Mouse (Mus musculus): ENCODE measurements around the gene Nupl2. TPM values are rescaled to one million over a fixed set of nuclear protein-coding genes. Genes with fewer than 3 reads are reported as not detected.

Nupl2 gene
- total and polyA plus RNA-seq, 3 experiments, result 12.0 to 33.9 (median 28.9) TPM

DNA sequence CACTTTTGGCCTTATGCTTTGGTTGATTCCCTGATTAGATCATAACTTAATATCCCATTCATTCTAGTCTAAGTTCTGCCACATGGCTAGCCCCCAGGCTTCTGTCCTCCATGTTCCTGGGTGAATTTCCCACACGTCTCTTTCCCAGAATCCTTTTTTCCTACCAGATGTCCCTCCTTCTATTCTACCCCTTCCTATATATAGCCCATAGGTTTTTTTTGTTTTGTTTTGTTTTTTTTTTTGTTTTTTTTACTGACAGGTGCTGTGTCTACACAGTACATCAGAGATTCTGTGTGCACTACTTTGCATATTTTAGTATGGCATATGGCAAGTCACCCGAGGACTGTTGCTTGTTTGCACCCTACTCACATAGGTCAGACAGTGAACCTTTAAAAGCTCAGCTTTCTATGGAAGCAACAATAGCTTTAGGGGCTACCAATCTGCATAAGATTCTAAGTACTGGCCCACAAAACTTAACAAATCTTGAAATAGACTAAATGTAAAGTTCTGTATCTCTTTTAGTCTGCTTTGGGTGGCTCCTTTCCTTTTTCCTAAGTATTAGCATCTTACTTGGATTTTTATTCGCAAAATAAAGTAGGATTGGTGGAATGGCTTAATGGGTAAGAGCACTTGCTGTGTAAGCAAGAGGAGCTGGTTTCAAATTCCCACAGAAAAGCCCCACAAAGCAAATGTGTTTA, 40.0 kb upstream of the Nupl2 start:
- Histone ChIP-seq H3K4me2 (ENCODE audit: insufficient read depth, low read depth, poor library complexity, severe bottlenecking) (no peak overlapping the region), H3K4me1 (ENCODE audit: control insufficient read depth in 1 of 2, insufficient read depth in 2 of 2) (peaks cover 0 to 17% of the 10 kb centered on the region in 2 experiments; a peak in 2 of 4 replicates), H3K27me3 (replicated peaks) (no peaks in the 10 kb centered on the region), H3K27ac (ENCODE audit: insufficient read depth, low read depth) (no peak overlapping the region), H3K9ac (ENCODE audit: insufficient read depth, low read depth) (no peak overlapping the region), H3K9me3 (replicated peaks; ENCODE audit: low read length) (peaks cover 2% of the 10 kb centered on the region), H3K36me3 (replicated peaks in 1 of 2; ENCODE audit: control insufficient read depth in 1 of 2, insufficient read depth in 1 of 2, low read length in 1 of 2) (peaks cover 0 to 43% of the 10 kb centered on the region in 2 experiments), H3K4me3 (replicated peaks in 1 of 3; ENCODE audit: low read depth in 2 of 3, low read length in 2 of 3, poor library complexity in 1 of 3) (no peak overlapping the region), H3K79me2 (replicated peaks; ENCODE audit: control insufficient read depth, extremely low read depth, insufficient read depth, poor library complexity, severe bottlenecking) (peaks cover 4% of the 10 kb centered on the region; the same call in 1 of the 2 replicates)
- no peak for DNase-seq (ENCODE audit: extremely low read depth)
- in situ Hi-C loops (cut with MboI; ENCODE audit: low pct_ligation_motif_present, low pct_unique_long_range_greater_than_20kb, low sequenced_read_pairs) (no loop called here), dilution Hi-C loops (cut with MboI; ENCODE audit: extremely low pct_ligation_motif_present, extremely low pct_unique_long_range_greater_than_20kb, low sequenced_read_pairs) (no loop called here)
- TF ChIP-seq CHD1 (IDR thresholded peaks at IDR 0.05; ENCODE audit: low read depth, low read length) (no peak), ETS1 (conservative IDR thresholded peaks at IDR 0.05; ENCODE audit: low read depth, low read length) (no peak)

DNA sequence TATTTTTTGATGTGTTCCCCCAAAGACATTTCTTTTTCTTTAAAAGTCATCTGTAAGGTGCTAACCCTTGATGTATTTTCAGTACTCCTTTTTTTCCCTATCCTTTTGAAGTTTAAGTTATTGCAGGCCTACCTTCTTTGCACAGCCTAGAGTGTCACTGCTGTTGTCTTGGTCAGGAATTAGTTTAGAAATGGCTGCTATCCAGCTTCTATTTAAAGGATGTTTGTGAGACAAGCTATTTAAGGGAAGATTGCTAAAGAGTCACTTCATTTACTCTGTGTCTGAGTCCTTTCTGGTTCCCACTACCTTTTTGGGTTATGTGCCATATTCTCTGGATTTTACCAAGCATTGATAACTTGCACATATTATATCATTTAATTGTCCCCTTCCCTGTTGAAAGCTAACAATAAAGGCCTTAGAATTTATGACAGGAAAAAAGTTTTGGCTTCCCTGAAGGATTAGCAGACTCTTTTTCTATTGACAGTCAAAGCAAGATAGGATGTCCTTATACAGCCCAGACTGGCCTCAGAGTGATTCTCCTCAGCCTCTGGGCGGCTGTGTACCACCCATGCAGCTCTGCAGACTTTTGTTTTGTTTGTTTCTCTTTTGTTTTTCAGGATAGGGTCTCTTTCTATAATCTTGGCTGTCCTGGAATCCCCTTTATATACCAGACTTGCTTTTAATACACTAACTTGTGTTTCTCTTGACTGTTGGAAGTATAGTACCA, 38.7 kb upstream of the Nupl2 start:
- no peak overlapping the region for H3K9ac ChIP-seq (ENCODE audit: insufficient read depth, low read depth)
- no peak overlapping the region for H3K27ac ChIP-seq (ENCODE audit: insufficient read depth, low read depth)
- dilution Hi-C loops (cut with MboI; ENCODE audit: extremely low pct_ligation_motif_present, extremely low pct_unique_long_range_greater_than_20kb, low sequenced_read_pairs) (no loop called here), in situ Hi-C loops (cut with MboI; ENCODE audit: low pct_ligation_motif_present, low pct_unique_long_range_greater_than_20kb, low sequenced_read_pairs) (no loop called here)
- peaks cover 4% of the 10 kb centered on the region; the same call in 1 of the 2 replicates for H3K79me2 ChIP-seq (replicated peaks; ENCODE audit: control insufficient read depth, extremely low read depth, insufficient read depth, poor library complexity, severe bottlenecking)
- H3K9me3 ChIP-seq (replicated peaks; ENCODE audit: low read length), result peaks cover 2% of the 10 kb centered on the region
- DNase-seq (ENCODE audit: extremely low read depth), result no peak
- no peak overlapping the region for H3K4me3 ChIP-seq (replicated peaks in 1 of 3; ENCODE audit: low read depth in 2 of 3, low read length in 2 of 3, poor library complexity in 1 of 3)
- no peaks in the 10 kb centered on the region for H3K27me3 ChIP-seq (replicated peaks)
- H3K36me3 ChIP-seq (replicated peaks in 1 of 2; ENCODE audit: control insufficient read depth in 1 of 2, insufficient read depth in 1 of 2, low read length in 1 of 2), result peaks cover 3 to 46% of the 10 kb centered on the region in 2 experiments
- TF ChIP-seq RAD21 (IDR thresholded peaks at IDR 0.05; ENCODE audit: low read depth, low read length) (no peak), ELF1 (IDR thresholded peaks at IDR 0.05; ENCODE audit: low read depth, low read length) (no peak)
- H3K4me1 ChIP-seq (ENCODE audit: control insufficient read depth in 1 of 2, insufficient read depth in 2 of 2), result peaks cover 0 to 17% of the 10 kb centered on the region in 2 experiments; a peak in 2 of 4 replicates
- H3K4me2 ChIP-seq (ENCODE audit: insufficient read depth, low read depth, poor library complexity, severe bottlenecking), result no peak overlapping the region

DNA sequence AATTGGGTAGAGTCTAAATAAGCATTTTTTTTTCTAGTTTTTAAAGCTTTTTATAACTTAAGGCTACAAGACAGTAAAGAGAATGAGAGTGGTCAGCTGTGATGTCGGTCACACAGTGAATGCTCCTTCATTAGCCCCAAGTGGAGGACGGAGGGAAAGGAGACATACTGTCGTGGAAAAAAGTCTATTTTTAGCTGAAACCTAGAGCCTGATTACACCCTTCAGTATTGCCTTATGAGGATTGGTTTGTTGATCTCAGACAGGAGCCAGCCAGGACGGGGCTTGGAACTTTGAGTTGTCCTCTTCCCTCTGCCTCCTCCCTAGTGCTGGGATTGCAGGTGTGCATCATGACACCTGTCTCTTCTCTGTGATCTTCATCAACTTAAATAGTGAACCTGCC, 37.8 kb upstream of the Nupl2 start:
- Histone ChIP-seq H3K4me1 (ENCODE audit: control insufficient read depth in 1 of 2, insufficient read depth in 2 of 2) (peaks cover 0 to 17% of the 10 kb centered on the region in 2 experiments; a peak in 2 of 4 replicates), H3K36me3 (replicated peaks in 1 of 2; ENCODE audit: control insufficient read depth in 1 of 2, insufficient read depth in 1 of 2, low read length in 1 of 2) (peaks cover 3 to 51% of the 10 kb centered on the region in 2 experiments), H3K27ac (ENCODE audit: insufficient read depth, low read depth) (no peak overlapping the region), H3K9me3 (replicated peaks; ENCODE audit: low read length) (peaks cover 2% of the 10 kb centered on the region), H3K4me3 (replicated peaks in 1 of 3; ENCODE audit: low read depth in 2 of 3, low read length in 2 of 3, poor library complexity in 1 of 3) (no peak overlapping the region), H3K27me3 (replicated peaks) (no peaks in the 10 kb centered on the region), H3K4me2 (ENCODE audit: insufficient read depth, low read depth, poor library complexity, severe bottlenecking) (no peak overlapping the region), H3K9ac (ENCODE audit: insufficient read depth, low read depth) (no peak overlapping the region), H3K79me2 (replicated peaks; ENCODE audit: control insufficient read depth, extremely low read depth, insufficient read depth, poor library complexity, severe bottlenecking) (peaks cover 4% of the 10 kb centered on the region; the same call in 1 of the 2 replicates)
- TF ChIP-seq GABPA (IDR thresholded peaks at IDR 0.05; ENCODE audit: insufficient replicate concordance, low read depth, low read length), result no peak
- no peak for TF ChIP-seq CHD1 (IDR thresholded peaks at IDR 0.05; ENCODE audit: low read depth, low read length)
- no peak for TF ChIP-seq EP300 (IDR thresholded peaks at IDR 0.05; ENCODE audit: low read length)
- TF ChIP-seq CTCF (conservative IDR thresholded peaks at IDR 0.05 in 1 of 2, IDR thresholded peaks at IDR 0.05 in 1 of 2; ENCODE audit: low read depth in 2 of 2, low read length in 2 of 2), result no peak
- TF ChIP-seq POLR2AphosphoS2 (IDR thresholded peaks at IDR 0.05; ENCODE audit: low read depth, low read length), result no peak
- no peak for TF ChIP-seq SMC3 (IDR thresholded peaks at IDR 0.05; ENCODE audit: low read depth, low read length)
- no peak for TF ChIP-seq RCOR1 (conservative IDR thresholded peaks at IDR 0.05; ENCODE audit: low read depth, low read length)
- no peak for TF ChIP-seq USF2 (conservative IDR thresholded peaks at IDR 0.05; ENCODE audit: low read depth, low read length)
- TF ChIP-seq ZC3H11A (IDR thresholded peaks at IDR 0.05; ENCODE audit: low read depth, low read length), result no peak
- TF ChIP-seq MAFK (IDR thresholded peaks at IDR 0.05; ENCODE audit: insufficient replicate concordance, low read length), result no peak
- in situ Hi-C loops (cut with MboI; ENCODE audit: low pct_ligation_motif_present, low pct_unique_long_range_greater_than_20kb, low sequenced_read_pairs) (no loop called here), dilution Hi-C loops (cut with MboI; ENCODE audit: extremely low pct_ligation_motif_present, extremely low pct_unique_long_range_greater_than_20kb, low sequenced_read_pairs) (no loop called here)
- no peak for DNase-seq (ENCODE audit: extremely low read depth)

Data from CH12.LX (cell line).